Mouse (Mus musculus): ENCODE data around the gene Hist2h2aa2.

GRCm38 (mm10) chr3:96254683-96255355 lies 14.7 kb upstream of the Hist2h2aa2 start:
- TF ChIP-seq POLR2A (IDR thresholded peaks at IDR 0.05; ENCODE audit: borderline replicate concordance, extremely low read depth, low read depth, low read length) (no peak), CTCF (IDR thresholded peaks at IDR 0.05; ENCODE audit: insufficient read depth, low read length) (no peak)
